Mouse (Mus musculus) embryonic stem cell, embryonic (primary cell): ENCODE results near the gene Caln1.

ENCODE experiments used
- CTCF ChIA-PET, 4 experiments: fragments of 300-600 bp in 2 of 4; fragments of 350-600 bp in 2 of 4; sonication (Branson Sonifier 250); formaldehyde crosslinking; loops; one replicate each; lab custom pipeline; 2022; ENCODE audit warnings: inconsistent platforms in 2 of 4; lab: Charles Lee
- POLR2A ChIA-PET, 4 experiments: fragments of 300-600 bp in 2 of 4; fragments of 350-600 bp in 2 of 4; sonication (Branson Sonifier 250); formaldehyde crosslinking; loops; one replicate each; lab custom pipeline; 2022; ENCODE audit warnings: antibody characterized with exemption in 4 of 4, inconsistent platforms in 1 of 4; lab: Charles Lee

The Caln1 gene

DNA sequence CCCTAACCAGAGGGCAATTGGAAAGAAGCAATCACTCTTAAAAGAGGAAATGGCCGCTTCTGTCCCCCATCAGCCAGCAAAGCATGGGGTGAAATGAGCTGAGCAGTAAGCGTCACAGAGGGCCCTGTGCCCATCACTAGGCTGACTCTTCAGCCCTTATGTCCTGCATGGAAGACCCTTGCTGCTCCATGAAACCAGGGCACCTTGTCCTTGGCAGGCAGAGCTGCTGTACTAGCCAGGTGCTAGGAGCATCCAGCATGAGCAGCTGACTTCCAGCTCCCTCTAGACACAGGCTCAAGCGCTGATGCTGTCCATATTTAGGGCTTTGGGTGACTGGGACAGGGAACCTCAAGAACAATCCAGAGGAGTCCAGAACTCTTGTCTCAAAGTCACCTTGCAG lies 506.1 kb downstream of the Caln1 start:
- ChIA-PET CTCF (no interaction called here), POLR2A (no interaction called here)

DNA sequence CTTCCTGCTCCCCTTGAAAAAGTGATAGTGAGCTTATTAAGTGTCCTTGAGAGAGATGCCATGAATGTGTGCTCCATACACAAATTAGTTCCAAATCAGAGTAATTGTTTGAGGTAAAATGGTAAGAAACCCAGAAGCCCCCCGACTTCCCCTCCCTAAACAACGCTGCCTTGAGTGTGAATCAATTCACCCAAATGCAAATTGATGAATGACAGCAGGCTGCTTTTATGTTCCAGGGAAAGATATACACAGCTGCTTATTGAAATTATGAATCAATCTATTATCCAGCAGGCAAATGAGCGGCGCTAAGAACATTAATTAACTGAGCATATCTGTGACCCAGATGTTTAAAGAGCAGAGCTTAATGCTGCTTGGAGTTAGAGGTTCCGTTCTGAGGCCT lies 511.1 kb downstream of the Caln1 start:
- ChIA-PET CTCF (interaction anchor here in 1 of 4 experiments (0.6 kb wide), 1 partner anchor 530 kb away, joined by 5 read pairs; no protein-coding TSS in a partner anchor), POLR2A (interaction anchor here in 1 of 4 experiments (1.0 kb wide), 1 partner anchor 8 kb away, joined by 3 read pairs; no protein-coding TSS in a partner anchor)

DNA sequence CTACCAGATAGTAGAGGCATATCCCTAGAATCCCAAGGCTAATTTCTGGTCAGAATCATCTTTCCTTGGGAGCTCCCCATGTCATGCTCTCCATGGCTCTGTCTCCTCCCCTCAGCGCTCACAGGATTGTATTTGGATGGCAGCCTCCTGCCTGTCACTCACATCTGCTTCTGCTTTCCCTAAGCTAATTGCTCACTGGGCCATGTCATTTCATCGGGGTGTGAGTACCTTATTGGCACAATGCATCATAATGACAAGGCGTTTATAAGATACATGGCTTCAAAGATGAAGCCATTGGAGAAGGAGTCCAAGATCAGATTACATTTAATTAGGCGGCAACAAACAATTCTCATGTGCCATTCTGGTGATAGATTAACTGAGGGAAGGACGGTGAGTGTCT lies 522.5 kb downstream of the Caln1 start:
- ChIA-PET POLR2A (no interaction called here), CTCF (no interaction called here)

DNA sequence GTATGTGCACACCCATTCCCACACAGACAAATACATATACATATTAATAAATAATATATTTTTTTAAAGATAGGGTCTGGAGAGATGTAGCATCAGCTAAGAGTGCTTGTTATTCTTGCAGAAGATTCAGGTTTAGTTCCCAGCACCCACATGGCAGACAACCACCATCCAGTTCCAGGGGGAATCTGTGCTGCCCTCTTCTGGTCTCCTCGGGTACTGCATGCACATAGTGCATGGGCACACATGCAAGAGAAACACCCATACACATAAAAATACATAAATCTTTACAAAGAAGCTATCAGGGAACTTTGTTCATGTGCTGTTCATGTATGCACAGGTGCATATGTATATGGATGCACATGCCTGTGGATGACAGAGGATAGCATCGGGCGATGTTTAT lies 526.7 kb downstream of the Caln1 start:
- CTCF ChIA-PET, result interaction anchor here in 1 of 4 experiments (1.7 kb wide), 1 partner anchor 42 kb away, joined by 5 read pairs; no protein-coding TSS in a partner anchor
- POLR2A ChIA-PET, result interaction anchor here in 1 of 4 experiments (0.6 kb wide), 1 partner anchor 12 kb away, joined by 3 read pairs; no protein-coding TSS in a partner anchor
